Mouse (Mus musculus) ovary, adult 18-20 months (tissue): ENCODE data around the gene Med12l.
"Not testable (repeated sequence)": the region's sequence is repeated elsewhere in the genome, so short reads cannot be mapped to it uniquely, and the experiment has no call there.

Experiments
- DNase-seq: peaks from one replicate; pipeline ENCODE4 v3.0.0; 2022; ENCODE audit warnings: low spot score, mixed read lengths

Gene Med12l

DNA sequence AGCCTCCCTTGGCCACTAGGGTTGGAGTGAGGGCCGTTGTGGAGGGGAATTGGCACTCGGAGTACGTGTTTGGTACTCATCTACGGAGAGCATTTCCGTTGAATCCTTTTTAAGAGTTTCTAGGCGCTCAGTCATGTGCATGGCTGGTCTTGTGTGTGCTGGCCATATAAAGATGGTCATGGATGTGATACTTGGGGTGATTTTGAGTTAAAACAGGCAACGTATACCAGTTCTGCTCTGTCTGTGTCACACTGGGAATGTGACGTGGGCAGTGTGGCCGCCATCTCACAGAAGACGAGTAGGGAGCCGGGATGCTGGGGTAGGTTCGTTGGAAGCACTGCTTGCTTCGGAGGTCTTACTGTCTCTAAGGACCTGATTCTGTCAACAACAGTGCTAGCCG, 17.3 kb downstream of the Med12l start:
- no peak for DNase-seq

DNA sequence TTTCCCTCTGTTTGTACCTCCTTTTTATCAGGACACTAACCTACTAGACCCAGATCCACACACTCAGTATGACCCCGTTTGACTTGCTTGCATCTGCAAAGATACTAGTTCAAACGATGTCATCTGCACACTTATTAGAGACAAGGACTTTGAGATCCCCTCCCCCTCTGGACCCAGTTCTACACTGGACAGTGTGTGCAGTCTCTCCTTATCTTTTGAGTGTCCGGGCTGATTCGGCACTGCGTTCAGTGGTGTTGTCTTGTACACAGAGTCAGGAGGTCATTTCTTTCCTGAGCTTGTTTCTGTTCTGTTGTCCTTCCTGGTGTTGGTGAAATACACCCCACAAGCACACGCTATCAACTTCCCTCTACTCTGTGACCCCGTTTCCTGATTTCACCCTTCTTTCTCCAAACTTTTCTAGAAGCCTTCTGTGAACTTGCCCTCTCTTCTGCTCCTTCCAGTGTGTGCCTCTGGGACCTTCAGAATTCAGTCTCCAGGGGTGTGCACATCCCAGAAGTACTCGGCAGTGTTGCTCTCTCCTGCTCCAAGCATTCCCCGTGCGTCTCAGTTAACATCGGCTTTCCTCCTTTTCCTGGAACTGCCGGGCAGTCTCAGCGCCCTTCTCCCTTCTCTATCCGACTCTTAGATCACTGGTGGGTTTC, 19.0 kb downstream of the Med12l start:
- DNase-seq: no peak

DNA sequence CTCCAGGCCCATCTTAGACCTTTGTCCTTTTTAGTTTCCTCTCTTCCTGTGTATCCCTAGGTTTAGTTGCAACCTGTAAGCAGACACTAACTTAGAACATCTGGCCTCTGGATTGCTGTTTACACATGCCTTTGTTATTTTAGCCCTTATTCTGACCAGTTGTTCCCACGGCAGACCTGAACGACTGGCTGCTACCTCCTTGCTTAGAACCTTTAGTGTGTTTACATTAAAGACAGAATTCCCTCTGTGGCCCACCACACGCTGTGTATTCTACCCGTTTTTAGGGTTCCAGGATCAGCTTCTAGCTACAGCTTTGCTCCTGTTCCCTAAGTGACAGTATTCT, 19.5 kb downstream of the Med12l start:
- no peak for DNase-seq

DNA sequence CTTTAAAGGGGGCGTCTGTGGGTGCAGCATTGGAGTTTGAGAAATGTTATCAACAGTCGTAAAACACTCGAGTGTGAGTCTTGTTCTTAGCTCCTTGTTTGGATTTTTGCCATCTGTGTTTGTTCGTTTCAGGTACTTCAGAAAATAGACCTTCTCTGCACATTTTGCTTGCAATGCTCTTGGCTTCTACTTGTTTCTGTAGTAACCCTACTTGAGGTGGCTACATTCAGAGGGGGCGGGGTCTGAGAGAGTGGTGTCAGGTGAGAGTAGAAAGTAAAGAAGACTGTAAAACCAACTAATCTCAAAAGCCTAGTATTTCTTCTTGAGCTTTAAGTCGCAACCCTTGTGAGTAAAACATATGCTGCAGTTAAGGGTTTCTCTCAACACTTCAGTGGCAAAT, 23.1 kb downstream of the Med12l start:
- no peak for DNase-seq

DNA sequence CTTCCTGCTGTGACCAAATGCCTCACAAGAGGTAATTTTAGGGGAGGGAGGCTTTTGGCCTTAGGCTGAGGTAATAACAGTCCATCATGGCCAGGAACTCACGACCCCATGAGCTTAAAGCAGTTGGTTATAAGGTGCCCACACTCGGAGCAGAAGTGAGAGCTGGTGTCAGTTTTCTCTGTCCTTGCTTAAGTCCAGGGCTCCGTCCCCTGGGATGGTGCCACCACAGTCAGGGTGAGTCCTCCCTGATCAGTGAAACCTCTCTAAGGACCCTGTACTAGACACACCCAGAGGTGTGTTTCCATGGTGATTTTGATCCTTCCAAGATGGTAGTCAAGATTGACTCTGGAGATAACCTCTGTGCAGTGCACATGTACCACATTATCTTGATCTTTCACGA, 25.4 kb downstream of the Med12l start:
- no peak for DNase-seq

DNA sequence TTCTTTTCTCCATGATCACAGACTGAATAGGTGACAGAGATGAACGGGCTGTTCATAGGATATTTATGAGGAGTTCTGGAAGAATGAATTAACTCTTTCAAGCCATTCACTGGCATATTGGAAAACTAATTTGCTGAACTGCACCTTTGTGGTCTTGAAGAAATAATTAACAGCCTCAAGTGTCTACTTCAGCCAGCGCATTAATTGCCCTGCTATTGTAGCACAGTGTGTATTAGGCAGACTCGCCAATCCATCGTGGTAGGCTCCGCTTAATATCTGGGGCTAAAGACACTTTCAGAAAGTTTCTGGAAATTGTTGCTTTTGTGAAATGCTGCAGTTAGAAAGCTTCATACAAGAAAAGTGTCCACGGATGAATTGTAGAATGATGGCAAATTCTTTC, 35.9 kb downstream of the Med12l start:
- no peak for DNase-seq

DNA sequence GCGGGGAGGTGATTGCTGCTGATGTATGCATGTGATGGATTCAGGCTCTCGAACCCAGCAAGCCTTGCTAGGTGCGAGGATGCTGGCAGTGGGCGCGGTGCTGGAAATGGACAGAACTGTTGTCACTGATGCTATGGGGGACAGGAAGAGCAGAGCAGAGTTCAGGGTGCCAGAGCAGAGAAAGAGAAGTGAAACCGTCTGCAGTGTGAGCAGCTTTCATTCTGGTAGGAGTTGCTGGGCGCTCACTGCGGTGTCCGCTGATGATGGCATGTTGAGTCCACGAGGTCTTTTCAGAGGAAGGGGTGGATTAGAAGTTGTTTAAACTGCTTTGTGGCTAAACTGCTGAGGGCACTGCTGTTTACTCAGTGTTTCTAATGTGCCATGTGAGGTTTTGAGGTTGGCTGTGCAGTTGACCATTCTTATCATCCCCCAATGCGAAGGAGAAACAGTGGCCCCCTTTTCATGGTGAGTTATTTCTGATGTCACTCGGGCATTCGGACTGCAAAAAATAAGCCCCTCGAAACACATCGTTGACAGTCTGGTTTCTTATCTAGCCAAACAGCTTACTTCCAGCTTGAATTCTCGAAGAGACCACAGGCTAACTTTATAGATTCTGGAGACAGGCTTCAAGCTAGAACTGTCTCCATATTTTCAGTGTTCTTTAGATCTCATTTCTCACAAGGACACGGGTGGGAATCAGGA, 49.4 kb downstream of the Med12l start:
- no peak for DNase-seq

DNA sequence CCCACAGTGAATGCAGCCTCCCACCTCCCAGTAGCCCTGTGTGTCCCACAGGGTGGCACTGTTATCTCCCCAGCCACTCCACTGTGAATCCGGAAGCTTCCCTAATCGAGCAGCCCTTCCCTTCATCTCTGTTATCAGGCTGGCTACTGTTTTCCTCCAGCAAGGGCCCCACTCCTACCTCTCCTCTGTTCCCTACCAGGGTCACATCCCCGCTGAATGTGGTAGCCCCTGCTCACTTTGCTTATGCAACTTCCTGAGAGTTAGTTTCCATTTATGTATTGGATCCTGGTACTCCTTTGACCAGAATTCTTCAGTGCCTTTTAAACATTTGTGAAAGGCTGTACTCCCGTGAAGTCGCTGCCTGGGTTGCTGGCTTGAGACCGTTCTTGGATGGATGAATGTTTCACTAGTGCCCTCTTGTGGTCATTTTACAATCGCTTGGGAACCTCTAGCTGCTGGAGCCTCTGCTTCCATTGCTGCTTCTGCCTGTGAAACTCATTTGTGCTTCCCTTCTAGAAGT, 53.5 kb downstream of the Med12l start:
- DNase-seq: peak; percentile 38

DNA sequence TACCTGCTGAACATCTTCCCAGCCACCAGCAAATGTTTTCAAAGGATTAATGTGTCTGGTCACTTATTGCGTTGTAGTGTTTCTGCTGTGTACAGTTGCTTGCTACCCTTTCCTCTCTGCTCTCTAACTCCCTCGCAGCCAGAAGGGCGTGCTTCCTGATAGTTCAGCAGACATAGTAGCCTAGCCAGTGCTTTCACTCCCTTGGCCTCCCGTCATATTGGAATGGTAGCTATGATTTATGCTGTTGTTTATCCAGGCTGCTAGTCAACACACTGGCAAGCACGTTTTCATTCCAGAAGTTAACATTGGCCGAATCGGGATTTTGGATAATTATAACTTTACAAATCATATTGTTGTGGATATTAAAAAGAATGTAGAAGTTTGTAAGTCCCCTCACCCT, 54.5 kb downstream of the Med12l start:
- peak; percentile 21 for DNase-seq

DNA sequence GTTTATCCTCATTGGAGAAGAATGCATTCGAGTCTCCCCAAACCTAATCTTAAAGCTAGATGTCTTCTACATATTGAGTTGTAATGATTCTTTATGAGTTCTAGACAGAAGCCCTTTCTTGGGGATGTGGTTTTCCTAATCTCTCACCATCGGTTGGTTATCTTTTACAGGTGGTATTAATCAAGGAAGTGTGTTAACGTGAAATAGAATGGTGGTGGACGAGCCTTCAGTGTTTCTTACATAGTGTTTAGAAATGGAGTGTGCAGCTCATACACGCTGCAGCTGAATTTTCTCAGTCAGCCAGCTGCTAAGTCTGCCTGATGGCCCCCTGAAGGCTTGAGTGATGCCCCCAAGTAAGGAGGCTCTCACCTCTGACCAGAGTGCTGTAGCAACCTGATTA, 56.5 kb downstream of the Med12l start:
- DNase-seq: no peak

DNA sequence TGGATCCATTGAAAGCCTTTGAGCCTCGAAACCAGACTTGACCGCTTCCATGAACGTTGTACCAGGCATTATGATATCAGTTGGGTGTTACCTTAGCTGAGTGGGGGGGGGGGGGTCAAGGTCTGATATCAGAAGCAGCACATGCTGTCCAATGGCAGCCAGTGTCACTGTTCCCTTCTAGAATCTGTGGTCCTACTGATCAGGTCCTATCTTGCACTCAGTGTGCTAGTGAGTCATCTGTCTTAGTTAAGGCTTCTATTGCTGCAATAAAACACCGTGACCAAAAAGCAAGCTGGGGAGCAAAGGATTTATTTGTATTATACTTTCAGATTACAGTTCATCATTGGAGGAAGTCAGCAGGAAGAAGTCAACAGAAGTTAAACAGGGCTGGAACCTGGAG, 57.8 kb downstream of the Med12l start:
- no peak for DNase-seq

DNA sequence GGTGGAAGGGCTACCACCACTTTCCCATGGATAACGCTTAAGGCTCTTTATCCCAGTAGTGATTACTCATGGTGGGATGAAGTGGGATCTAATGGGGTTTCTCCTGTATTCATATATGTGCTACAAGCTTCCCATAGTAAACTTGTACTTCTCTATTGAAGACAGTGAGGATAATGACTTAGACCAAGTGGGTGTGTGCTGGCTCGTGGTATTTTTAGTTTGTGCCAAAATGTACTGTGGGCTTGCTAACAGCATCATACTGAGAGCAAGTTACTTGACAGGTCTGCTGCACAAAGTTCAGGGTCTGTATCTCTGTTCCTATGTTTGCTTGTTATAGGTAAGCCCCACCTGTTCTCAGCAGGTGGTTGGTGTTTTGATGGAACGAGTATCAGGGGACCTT, 60.3 kb downstream of the Med12l start:
- DNase-seq: no peak

DNA sequence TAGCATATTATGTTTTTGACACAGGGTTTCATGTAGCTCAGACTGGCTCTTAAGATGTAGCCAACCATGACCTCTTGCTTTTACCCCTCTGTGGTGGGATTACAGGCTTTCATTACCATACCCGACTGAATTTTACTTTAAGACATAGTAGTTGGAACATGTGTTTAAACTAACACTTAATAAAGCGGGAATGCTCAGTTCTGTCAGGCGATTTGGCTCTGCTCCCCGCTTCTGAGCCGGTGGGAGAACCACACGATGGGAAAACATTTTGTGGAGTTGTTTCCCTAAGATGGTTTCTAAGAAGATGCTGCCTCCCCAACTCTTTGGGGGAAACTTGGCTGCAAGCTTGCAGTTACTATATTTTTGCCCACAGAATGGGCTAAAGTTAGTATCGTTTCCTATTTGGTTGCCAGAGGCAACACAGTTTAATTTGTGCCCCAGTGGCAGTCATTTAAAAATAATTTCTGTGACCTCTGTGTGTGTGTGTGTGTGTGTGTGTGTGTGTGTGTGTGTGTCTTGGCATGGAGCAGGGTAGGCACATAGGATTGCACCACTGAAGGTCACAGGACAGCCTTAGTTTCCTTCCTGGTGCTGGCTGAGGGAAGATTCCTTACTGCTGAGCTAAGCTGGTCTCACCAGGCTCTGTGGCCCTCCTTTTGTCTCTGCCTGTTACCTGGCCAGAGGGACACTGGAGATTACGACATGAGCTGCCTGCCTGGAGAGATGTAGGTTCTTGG, 61.1 kb downstream of the Med12l start:
- no peak for DNase-seq

DNA sequence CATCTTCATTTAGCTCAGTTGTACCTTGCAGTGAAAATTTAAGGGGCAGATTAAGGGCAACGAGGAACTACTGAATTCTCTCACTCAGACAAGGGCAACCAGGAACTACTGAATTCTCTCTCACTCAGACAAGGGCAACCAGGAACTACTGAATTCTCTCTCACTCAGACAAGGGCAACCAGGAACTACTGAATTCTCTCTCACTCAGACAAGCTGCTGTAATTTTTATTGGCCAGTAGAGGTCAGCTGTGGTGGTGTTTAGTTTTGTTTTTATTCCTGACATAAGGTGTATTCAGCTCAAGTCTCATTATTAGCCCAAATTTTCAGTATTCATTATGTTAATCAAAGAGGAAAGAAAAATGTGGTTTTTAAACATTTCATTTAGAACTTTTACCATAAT, 63.4 kb downstream of the Med12l start:
- DNase-seq: not testable (repeated sequence)

DNA sequence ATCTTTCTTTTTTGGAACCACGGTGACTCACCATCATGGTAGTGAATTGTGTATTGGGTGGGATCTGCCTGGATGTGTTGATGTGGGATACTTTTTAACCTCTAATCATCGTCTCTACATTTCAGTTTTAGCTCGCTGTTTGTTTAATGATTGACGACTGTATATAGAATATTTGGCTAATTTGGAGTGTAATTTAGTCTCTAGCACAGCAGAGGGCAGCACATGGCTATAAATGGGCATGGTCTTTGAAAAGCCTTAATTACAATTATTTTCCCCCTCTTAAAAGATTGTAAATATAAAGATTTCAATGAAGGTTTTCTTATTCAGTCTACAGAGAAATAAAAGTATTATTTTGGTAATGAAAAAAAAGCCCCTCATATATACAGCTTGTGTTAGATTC, 71.7 kb downstream of the Med12l start:
- no peak for DNase-seq

DNA sequence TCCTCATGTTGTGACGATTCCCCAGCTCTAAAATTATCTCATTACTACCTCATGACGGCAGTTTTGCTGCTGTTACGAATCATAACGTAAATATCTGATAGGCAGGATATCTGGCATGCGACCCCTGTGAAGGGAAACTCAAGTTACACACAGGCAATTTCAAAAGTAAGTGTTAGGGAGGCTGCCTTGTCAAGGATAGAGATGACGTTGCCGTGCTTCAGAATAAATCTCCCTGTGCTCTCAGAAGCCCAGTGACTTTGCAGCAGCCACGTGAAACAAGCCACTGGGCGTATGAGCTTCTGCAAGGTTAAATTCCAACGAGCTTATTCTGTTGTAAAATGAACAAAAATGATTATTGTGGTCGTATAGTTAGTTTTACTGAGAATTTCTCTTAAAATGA, 73.0 kb downstream of the Med12l start:
- no peak for DNase-seq

DNA sequence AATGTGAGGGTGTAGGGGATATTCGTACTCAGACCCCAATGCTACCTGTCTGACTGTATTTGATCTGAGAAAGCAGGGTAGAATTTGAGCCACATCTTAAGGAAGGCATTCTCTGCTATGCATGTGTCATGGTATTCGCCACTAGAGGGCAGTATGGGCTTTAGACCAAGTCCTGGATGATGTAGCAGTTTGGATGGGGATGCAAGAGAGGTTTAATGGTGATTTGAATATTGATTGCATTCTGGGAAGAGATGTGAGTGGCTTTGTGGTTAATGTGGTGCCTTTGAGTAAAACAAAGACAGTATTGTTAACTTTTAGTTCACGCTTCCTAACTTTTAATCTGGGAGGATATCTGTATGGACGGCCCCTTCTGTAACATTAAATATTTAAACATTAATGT, 73.7 kb downstream of the Med12l start:
- no peak for DNase-seq

DNA sequence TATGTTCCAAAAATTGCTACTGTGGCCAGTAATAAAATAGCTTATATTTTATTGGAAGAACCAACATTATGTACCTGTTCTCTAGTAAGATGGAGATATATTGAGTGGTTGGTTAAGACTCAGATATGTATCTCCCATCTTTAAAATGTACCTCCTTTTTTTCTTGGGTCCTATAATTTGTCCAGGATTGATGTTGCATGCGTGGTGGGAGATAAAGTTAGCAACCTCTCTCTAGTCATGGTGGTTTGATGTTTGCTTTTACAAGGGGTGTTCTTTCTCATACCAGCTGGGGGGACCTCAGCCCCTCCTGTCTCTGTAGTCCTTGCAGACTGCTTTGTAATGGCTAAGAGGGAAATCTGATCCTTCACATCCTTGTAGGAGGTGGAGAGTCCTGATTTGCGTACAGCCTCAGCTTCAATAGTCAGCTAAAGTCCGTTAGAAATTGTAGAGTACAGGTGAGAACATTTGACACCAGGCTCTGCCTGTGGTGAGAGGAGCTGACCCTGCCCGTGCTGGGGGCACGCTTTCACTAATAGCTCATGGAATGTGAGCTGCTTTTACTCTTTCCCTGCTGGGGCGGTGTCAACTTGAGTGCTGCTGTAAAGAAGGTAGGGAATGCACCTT, 74.8 kb downstream of the Med12l start:
- DNase-seq: no peak

DNA sequence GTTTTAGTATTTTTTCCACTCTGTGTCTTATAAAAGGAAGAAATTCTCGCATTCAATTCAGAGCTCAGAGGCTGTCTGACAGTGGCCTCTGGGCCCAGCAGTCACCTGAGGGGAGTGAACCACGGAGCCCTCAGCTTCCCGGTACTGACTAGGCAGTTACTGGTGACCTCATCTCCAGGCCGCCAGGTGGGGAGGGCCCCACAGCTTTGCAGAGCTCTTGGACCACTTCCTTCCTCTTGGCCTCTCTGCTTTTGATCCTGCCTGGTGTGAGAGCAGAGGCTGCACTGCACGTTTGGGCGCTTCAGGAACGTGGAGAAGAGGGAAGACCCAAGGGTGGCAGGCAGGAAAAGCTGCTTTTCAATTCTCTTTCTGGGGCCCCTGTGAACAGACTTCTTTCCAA, 75.3 kb downstream of the Med12l start:
- DNase-seq: no peak

DNA sequence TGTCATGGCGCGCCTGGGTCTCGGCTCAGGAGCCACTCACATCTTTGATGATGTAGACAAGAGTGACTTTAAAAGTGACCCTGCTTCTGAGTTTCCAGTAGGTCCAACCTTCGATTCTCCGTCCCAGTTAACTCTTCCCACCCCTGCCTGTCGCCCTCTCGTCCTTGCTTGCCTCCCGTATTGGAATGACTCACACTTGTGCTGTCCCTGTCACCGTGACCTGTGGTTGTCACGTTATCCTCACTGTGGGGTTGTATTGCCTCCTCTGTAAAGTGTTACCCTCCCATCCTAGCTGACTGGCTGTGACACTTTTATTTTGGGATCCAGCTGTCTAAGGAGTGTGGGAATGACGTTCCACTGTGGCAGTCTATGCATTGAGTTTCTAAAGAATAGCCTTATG, 87.1 kb downstream of the Med12l start:
- DNase-seq: no peak

DNA sequence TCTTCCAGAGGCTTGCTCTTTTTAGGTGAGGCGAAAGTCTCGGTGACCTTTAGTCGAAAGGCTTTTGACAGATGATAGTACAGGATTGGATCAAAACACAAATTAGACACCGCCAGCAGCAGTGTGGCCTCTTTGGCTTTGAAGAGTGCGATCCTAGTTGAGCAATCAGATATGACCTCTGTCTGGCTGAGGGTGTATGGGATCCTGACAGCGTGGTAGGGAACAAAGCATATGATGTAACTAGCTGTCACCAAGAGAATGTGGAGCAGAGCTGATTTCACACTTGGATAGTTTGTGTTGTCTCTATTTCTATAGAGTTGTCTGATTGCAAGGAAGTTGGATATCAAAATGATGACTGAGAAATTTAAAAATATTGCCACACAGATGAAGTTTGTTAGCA, 91.8 kb downstream of the Med12l start:
- DNase-seq: no peak

DNA sequence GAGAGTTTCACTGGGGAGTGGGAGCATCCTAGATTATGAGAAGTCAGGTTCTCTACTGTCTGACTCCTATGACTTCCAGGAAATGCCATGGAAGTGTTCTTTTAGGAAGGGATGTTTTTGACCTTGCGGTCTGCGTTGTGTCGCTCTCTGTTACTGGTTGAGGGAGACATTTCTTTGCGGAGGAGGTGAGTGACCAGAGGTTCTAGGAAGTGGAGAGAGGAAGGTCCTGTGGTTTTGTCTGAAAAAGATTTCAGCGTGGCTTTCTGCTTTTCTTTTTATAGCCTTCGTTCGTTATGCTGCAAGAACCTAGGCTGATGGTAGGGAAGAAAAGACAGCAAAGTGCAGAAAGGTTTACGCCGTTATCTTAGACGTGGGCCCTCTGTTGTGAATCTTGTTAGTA, 92.9 kb downstream of the Med12l start:
- DNase-seq: no peak
